Mouse (Mus musculus): ENCODE measurements around the gene Cyp4v3.
"Not testable (repeated sequence)": the region's sequence is repeated elsewhere in the genome, so short reads cannot be mapped to it uniquely, and the experiment has no call there.

DNA sequence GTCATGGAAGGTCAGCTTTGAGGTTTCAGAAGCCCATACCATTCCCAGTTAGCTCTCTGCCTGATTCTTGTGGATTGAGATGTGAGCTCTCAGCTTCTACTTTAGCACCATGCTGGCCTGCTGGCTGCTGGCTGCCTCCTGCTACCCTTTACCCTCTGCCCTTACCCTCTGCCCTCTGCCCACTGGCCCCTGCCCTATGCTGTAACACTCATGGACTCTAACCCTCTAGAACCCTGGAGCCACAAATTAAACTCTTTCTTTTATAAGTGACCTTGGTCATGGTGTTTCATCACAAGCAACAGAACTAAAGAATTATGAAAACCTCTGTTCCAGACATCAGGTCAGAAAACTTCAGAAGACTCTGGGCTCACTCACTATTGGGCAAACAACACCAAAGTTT is 5.9 kb downstream of the Cyp4v3 start:
- not testable (repeated sequence) for TF ChIP-seq CTCF (IDR thresholded peaks at IDR 0.05; ENCODE audit: low read depth, low read length); POLR2AphosphoS5 (IDR thresholded peaks at IDR 0.05; ENCODE audit: insufficient replicate concordance, low read depth, low read length)

Measured in G1E (cell line).